In genomic region chr15:83032981-83033541, GRCm38 (mm10) we compare ENCODE assay signal across 8 mouse cellular contexts. TPM values are rescaled to one million over a fixed set of nuclear protein-coding genes. Genes with fewer than 3 reads are reported as not detected.
A peak's percentile ranks its signal among the peaks of the same experiment; 100 is the strongest.
DNase-seq lines count a peak whose midpoint lies in the region; ATAC-seq and TF ChIP-seq lines count a peak whose summit lies in the region.

TSS of gene Nfam1 (minus strand) at chr15:83033306.

- no peak for TF ChIP-seq CTCF in MEL (IDR thresholded peaks at IDR 0.05 in 2 of 3, conservative IDR thresholded peaks at IDR 0.05 in 1 of 3; ENCODE audit: control insufficient read depth in 1 of 3, insufficient read depth in 1 of 3, low read depth in 2 of 3, low read length in 3 of 3, poor library complexity in 1 of 3, severe bottlenecking in 1 of 3)
- TF ChIP-seq CTCF in midbrain, postnatal 0 days (IDR thresholded peaks at IDR 0.05): no peak

- peak within 1 kb of the TSS; percentile 84 for H3K9ac ChIP-seq in MEL (ENCODE audit: control insufficient read depth, low read depth, low read length, poor library complexity, severe bottlenecking)
- H3K9ac ChIP-seq in midbrain, postnatal 0 days (replicated peaks; ENCODE audit: low read length, poor library complexity, severe bottlenecking): no peak within 1 kb of the TSS

- TF ChIP-seq POLR2A in MEL (IDR thresholded peaks at IDR 0.05; ENCODE audit: control insufficient read depth in 1 of 2, insufficient read depth in 1 of 2, low read depth in 1 of 2, low read length in 2 of 2, poor library complexity in 1 of 2): peak; percentile 24 to 69; a peak in 3 of 4 replicates

- WGBS in midbrain, postnatal 0 days: 29% methylated on average over 17 of the region's 17 CpGs

- DNase-seq in adrenal gland, adult 2 months: peak; percentile 47
- no peak for DNase-seq in adrenal gland, postnatal 4 days (ENCODE audit: low spot score in 2 of 2)
- DNase-seq in MEL (ENCODE audit: low read depth, low spot score): peak; percentile 94
- DNase-seq in heart, adult 9 months (ENCODE audit: low spot score in 2 of 2): peak; percentile 46 to 66
- peak; percentile 17 to 47 for DNase-seq in kidney, postnatal 4 days
- peak; percentile 50 for DNase-seq in midbrain, postnatal 0 days (ENCODE audit: low spot score)
- no peak for DNase-seq in right cerebral cortex, postnatal 36 days (ENCODE audit: low spot score in 2 of 2)
- DNase-seq in gastrocnemius, adult 8-10 months (ENCODE audit: low spot score in 2 of 2): no peak

- TF ChIP-seq RAD21 in MEL (IDR thresholded peaks at IDR 0.05; ENCODE audit: low read depth, low read length): no peak

- H3K79me2 ChIP-seq in MEL (ENCODE audit: control insufficient read depth, insufficient read depth, low read length, poor library complexity): no peaks in the 10 kb centered on the region; the same call in 1 of the 2 replicates

- H3K36me3 ChIP-seq in MEL (ENCODE audit: control insufficient read depth in 1 of 2, insufficient read depth in 2 of 2, low read length in 2 of 2): peaks cover 0 to 9% of the 10 kb centered on the region in 2 experiments; a peak in 2 of 4 replicates
- H3K36me3 ChIP-seq in midbrain, postnatal 0 days (ENCODE audit: insufficient read depth, low read length): no peaks in the 10 kb centered on the region

- peaks cover 4 to 32% of the 10 kb centered on the region in 2 experiments for H3K4me1 ChIP-seq in MEL (ENCODE audit: control insufficient read depth in 1 of 2, insufficient read depth in 2 of 2, low read length in 2 of 2)
- H3K4me1 ChIP-seq in midbrain, postnatal 0 days (ENCODE audit: insufficient read depth, low read length): peaks cover 14% of the 10 kb centered on the region

- peak; percentile 71 to 82 for TF ChIP-seq EP300 in MEL (IDR thresholded peaks at IDR 0.05; ENCODE audit: low read depth in 1 of 2, low read length in 2 of 2)

- H3K27me3 ChIP-seq in MEL (ENCODE audit: control insufficient read depth in 1 of 2, insufficient read depth in 2 of 2, low read length in 2 of 2): no peaks in the 10 kb centered on the region
- H3K27me3 ChIP-seq in midbrain, postnatal 0 days (ENCODE audit: insufficient read depth, low read length): no peaks in the 10 kb centered on the region

- ATAC-seq in midbrain, postnatal 0 days (ENCODE audit: low FRiP score): no peak

- peak within 1 kb of the TSS; percentile 58 to 69 for H3K4me3 ChIP-seq in MEL (ENCODE audit: control insufficient read depth in 1 of 2, insufficient read depth in 1 of 2, low read depth in 2 of 2, low read length in 2 of 2)
- no peak within 1 kb of the TSS for H3K4me3 ChIP-seq in midbrain, postnatal 0 days (ENCODE audit: low read depth, low read length)

- no peak within 1 kb of the TSS for H3K4me2 ChIP-seq in midbrain, postnatal 0 days (ENCODE audit: low read depth, low read length, poor library complexity, severe bottlenecking)

- no peaks in the 10 kb centered on the region for H3K9me3 ChIP-seq in MEL (replicated peaks; ENCODE audit: insufficient read depth, low read length)
- no peaks in the 10 kb centered on the region for H3K9me3 ChIP-seq in midbrain, postnatal 0 days (ENCODE audit: low read length)

- H3K27ac ChIP-seq in MEL (ENCODE audit: control insufficient read depth, low read depth, low read length): peak within 1 kb of the TSS; percentile 98
- no peak within 1 kb of the TSS for H3K27ac ChIP-seq in midbrain, postnatal 0 days (ENCODE audit: low read depth, low read length)

TF ChIP-seq in MEL, 35 proteins besides CTCF, POLR2A, EP300 and RAD21:
- TF ChIP-seq RCOR1 (IDR thresholded peaks at IDR 0.05; ENCODE audit: low read depth, low read length) (peak; percentile 60), POLR2AphosphoS5 (IDR thresholded peaks at IDR 0.05; ENCODE audit: borderline replicate concordance, low read depth, low read length) (0 out of 2 replicates have a peak, but pooled peaks have one; percentile 34), MXI1 (IDR thresholded peaks at IDR 0.05; ENCODE audit: low read depth, low read length) (no peak; the same call in 1 of the 2 replicates), GATA1 (IDR thresholded peaks at IDR 0.05; ENCODE audit: low read depth, low read length) (peak; percentile 61), TBP (IDR thresholded peaks at IDR 0.05; ENCODE audit: low read depth, low read length) (peak; percentile 85), TAL1 (IDR thresholded peaks at IDR 0.05; ENCODE audit: low read length) (peak; percentile 52), TCF12 (IDR thresholded peaks at IDR 0.05; ENCODE audit: low read depth, low read length) (peak; percentile 65; the same call in 1 of the 2 replicates), NELFE (IDR thresholded peaks at IDR 0.05; ENCODE audit: low read depth, low read length) (peak; percentile 57), MYC (IDR thresholded peaks at IDR 0.05; ENCODE audit: low read depth, low read length) (peak; percentile 52; the same call in 1 of the 2 replicates), ELF1 (IDR thresholded peaks at IDR 0.05; ENCODE audit: low read depth, low read length) (peak; percentile 80), MAFK (IDR thresholded peaks at IDR 0.05; ENCODE audit: borderline replicate concordance, low read depth, low read length) (no peak), NRF1 (IDR thresholded peaks at IDR 0.05; ENCODE audit: insufficient read depth, low read depth, low read length, poor library complexity, severe bottlenecking) (no peak), SIN3A (IDR thresholded peaks at IDR 0.05; ENCODE audit: low read length) (peak; percentile 66), ETS1 (IDR thresholded peaks at IDR 0.05; ENCODE audit: low read depth, low read length) (peak; percentile 69), MAX (IDR thresholded peaks at IDR 0.05; ENCODE audit: low read length) (peak; percentile 56; the same call in 1 of the 2 replicates), JUND (IDR thresholded peaks at IDR 0.05; ENCODE audit: low read depth, low read length) (no peak), ZMIZ1 (IDR thresholded peaks at IDR 0.05; ENCODE audit: low read depth, low read length) (peak; percentile 69; the same call in 1 of the 2 replicates), HCFC1 (IDR thresholded peaks at IDR 0.05; ENCODE audit: low read depth, low read length) (peak; percentile 57), CHD1 (IDR thresholded peaks at IDR 0.05; ENCODE audit: low read depth, low read length) (no peak)

RNA-seq across cellular contexts. Expression of gene Nfam1, which starts in this region (rescaled TPM):
- 1 to 10 TPM; 3.6 to 3.8 TPM for total RNA-seq in adrenal gland, adult 2 months (2021)
- polyA plus RNA-seq in adrenal gland, adult 2 months (2012; rRNA removed): 2.2 and 2.9 TPM in 2 replicates
- total RNA-seq in adrenal gland, postnatal 4 days (2021): 1 to 10 TPM; 3.2 to 4.7 TPM
- 4.8 and 7.4 TPM in 2 replicates for total RNA-seq in MEL (2012; rRNA removed)
- polyA plus RNA-seq in MEL (2012; ENCODE audit: insufficient read depth in 1 of 2, insufficient read length in 2 of 2, low read depth in 1 of 2, low replicate concordance in 2 of 2, missing spikeins in 1 of 2): 10 to 100 TPM in 1 of 2 experiments, not detected in 1; 10.5 TPM
- 3.3 and 4.1 TPM in 2 replicates for total RNA-seq in midbrain, postnatal 0 days (2014; rRNA removed)
- 1.9 and 2.6 TPM in 2 replicates for polyA plus RNA-seq in midbrain, postnatal 0 days (2015; fragmentation: Nextera tagmentation; extraction: Ambion mirVana)
- under 1 TPM; 0.12 to 0.43 (median 0.28) TPM for total RNA-seq in gastrocnemius, adult 8-10 months (2022)

Comparison
In these comparisons a context has a peak if more than half of its experiments do, and no peak if none do; other contexts are left out.
1. DNase-seq: peak in adrenal gland, adult 2 months (single experiment), MEL (single experiment), heart, adult 9 months (2 of 2), kidney, postnatal 4 days (2 of 2) and midbrain, postnatal 0 days (single experiment); none in adrenal gland, postnatal 4 days (0 of 2), right cerebral cortex, postnatal 36 days (0 of 2) and gastrocnemius, adult 8-10 months (0 of 2).